Mouse (Mus musculus) cortical plate, adult 2 months (tissue): ENCODE measurements around the gene Rpl4.
"Not testable (repeated sequence)": the region's sequence is repeated elsewhere in the genome, so short reads cannot be mapped to it uniquely, and the experiment has no call there.

ENCODE experiments used
- CTCF ChIP-seq: fragments of 200-500 bp; IDR thresholded peaks from 2 replicates; pipeline ENCODE4 v1.5.1; 2011; ENCODE audit warnings: mild to moderate bottlenecking, control low read depth, low read length; ENCODE audit not compliant: insufficient read depth; ENCODE audit errors: extremely low read depth
- POLR2A ChIP-seq: fragments of 200-500 bp; IDR thresholded peaks from 2 replicates; pipeline ENCODE4 v1.6.1; 2011; ENCODE audit warnings: mild to moderate bottlenecking, low read length, control low read depth; ENCODE audit not compliant: insufficient read depth; ENCODE audit errors: extremely low read depth

GRCm38 (mm10) chr9:64169967-64170366, 3.2 kb upstream of the Rpl4 start:
- not testable (repeated sequence) for TF ChIP-seq CTCF, POLR2A
